Mouse (Mus musculus) spleen, adult 2 months (tissue): ENCODE measurements at regions not wholly inside any gene's neighbourhood (a gene's known extent, or its start where the extent isn't known, plus 50 kb on each side); places are given as distances from the start of the nearest gene placed in this dataset.

Experiments used
- CTCF ChIP-seq: fragments of 200-500 bp; IDR thresholded peaks from 2 replicates; pipeline ENCODE4 v1.5.1; 2011; ENCODE audit warnings: mild to moderate bottlenecking, inconsistent platforms; ENCODE audit not compliant: insufficient read depth, insufficient read length, insufficient replicate concordance; ENCODE audit errors: extremely low read depth
- POLR2A ChIP-seq: fragments of 200-500 bp; IDR thresholded peaks from 2 replicates; pipeline ENCODE4 v1.6.1; 2011; ENCODE audit warnings: low read depth, low read length, inconsistent platforms

DNA sequence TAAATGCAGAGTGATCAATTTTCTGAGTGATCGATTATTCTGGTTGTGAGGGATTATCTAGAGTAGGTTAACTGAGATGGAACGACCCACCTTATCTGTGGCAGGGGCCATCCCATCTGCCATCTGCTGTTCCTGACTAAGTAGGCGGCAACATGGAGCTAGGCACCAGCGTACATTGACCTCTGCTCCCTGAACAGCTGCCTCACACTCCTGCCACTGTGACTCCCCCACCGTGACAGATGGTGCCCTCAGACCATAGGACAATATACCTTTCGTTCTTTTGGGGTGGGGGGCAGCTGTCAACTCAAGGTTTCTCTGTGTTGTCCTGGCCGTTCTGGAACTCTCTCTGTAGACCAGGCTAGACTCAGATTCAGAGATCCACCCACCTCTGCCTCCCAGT is 262.7 kb downstream of the Prex1 start:
- TF ChIP-seq CTCF (no peak), POLR2A (no peak)
